Mouse (Mus musculus): ENCODE measurements around the gene Rps10. TPM values are rescaled to one million over a fixed set of nuclear protein-coding genes. Genes with fewer than 3 reads are reported as not detected.
A peak's percentile ranks its signal among the peaks of the same experiment; 100 is the strongest.

The Rps10 gene
- polyA plus RNA-seq, 2 experiments: 712 to 1,128 TPM

DNA sequence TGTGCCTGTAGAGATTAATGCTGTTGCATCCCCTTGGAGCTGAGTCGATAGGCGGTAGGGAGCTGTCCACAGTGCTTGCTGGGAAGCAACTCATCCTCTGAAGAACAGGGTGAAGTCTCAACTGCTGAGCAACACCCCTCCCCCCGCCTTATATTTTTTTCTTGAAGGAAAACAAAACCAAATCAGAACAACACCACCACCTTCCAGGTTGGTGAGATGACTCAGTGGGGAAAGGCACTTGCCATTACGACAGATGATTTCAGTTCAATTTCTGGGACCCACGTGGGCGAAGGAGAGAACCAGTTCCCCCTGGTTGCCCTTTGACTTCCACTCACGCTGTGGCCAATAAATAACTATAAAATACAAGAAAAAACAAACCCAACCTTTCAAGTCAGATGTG is 22.3 kb upstream of the Rps10 start:
- Histone ChIP-seq H3K27me3 (ENCODE audit: control insufficient read depth, insufficient read depth, low read length) (peaks cover 34% of the 10 kb centered on the region), H3K9ac (replicated peaks) (no peak overlapping the region), H3K9me3 (ENCODE audit: control insufficient read depth, low read length) (no peaks in the 10 kb centered on the region), H3K27ac (no peak overlapping the region), H3K36me3 (replicated peaks; ENCODE audit: control insufficient read depth, insufficient read depth, low read depth) (no peaks in the 10 kb centered on the region), H3K4me2 (ENCODE audit: low read depth) (no peak overlapping the region), H3K4me1 (replicated peaks; ENCODE audit: control insufficient read depth in 2 of 2, insufficient read depth in 2 of 2, low read length in 1 of 2) (0 out of 4 replicates have a peak, but pooled peaks cover 0 to under 1% of the 10 kb centered on the region in 2 experiments), H3K4me3 (ENCODE audit: insufficient read depth in 1 of 2, low read depth in 2 of 2, low read length in 2 of 2) (no peak overlapping the region)
- DNase-seq (ENCODE audit: low read depth in 3 of 3, low spot score in 3 of 3) (no peak), ATAC-seq (ENCODE audit: insufficient read depth) (no peak)
- TF ChIP-seq CTCF (IDR thresholded peaks at IDR 0.05; ENCODE audit: low read depth): no peak
- no peak for TF ChIP-seq EP300 (IDR thresholded peaks at IDR 0.05; ENCODE audit: low read depth)
- 64% methylated on average over 7 of the region's 7 CpGs for WGBS (ENCODE audit: insufficient replicate concordance)

DNA sequence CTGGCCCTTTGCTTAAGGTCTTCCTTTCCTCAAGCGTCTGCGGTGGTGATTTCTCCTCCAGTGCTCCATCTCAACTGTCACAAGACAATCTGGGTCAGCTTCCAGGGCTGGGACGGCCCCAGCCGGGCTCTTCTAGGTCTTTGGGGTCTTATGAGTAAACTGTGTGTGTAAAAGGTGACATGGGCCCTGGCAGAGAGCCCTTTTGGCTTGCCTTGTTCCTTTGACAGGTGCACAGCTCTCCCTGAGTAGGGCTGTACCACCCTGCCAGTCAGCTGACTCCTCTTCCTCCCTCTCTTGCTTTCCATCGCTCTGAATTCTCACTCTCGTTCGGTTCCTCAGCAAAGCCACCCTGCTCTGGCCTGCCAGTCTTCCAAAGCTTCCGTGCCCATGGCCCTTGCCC is 20.7 kb upstream of the Rps10 start:
- H3K27ac ChIP-seq: no peak overlapping the region
- no peak overlapping the region for H3K4me2 ChIP-seq (ENCODE audit: low read depth)
- DNase-seq (ENCODE audit: low read depth in 3 of 3, low spot score in 3 of 3) (no peak), ATAC-seq (ENCODE audit: insufficient read depth) (no peak)
- 42% methylated on average over 8 of the region's 8 CpGs for WGBS (ENCODE audit: insufficient replicate concordance)
- no peaks in the 10 kb centered on the region for H3K36me3 ChIP-seq (replicated peaks; ENCODE audit: control insufficient read depth, insufficient read depth, low read depth)
- no peaks in the 10 kb centered on the region for H3K9me3 ChIP-seq (ENCODE audit: control insufficient read depth, low read length)
- H3K4me1 ChIP-seq (replicated peaks; ENCODE audit: control insufficient read depth in 2 of 2, insufficient read depth in 2 of 2, low read length in 1 of 2): peaks cover 0 to 6% of the 10 kb centered on the region in 2 experiments; a peak in 2 of 4 replicates
- no peak overlapping the region for H3K4me3 ChIP-seq (ENCODE audit: insufficient read depth in 1 of 2, low read depth in 2 of 2, low read length in 2 of 2)
- no peak for TF ChIP-seq EP300 (IDR thresholded peaks at IDR 0.05; ENCODE audit: low read depth)
- TF ChIP-seq CTCF (IDR thresholded peaks at IDR 0.05; ENCODE audit: low read depth): no peak
- H3K9ac ChIP-seq (replicated peaks): no peak overlapping the region
- peaks cover 34% of the 10 kb centered on the region for H3K27me3 ChIP-seq (ENCODE audit: control insufficient read depth, insufficient read depth, low read length)

DNA sequence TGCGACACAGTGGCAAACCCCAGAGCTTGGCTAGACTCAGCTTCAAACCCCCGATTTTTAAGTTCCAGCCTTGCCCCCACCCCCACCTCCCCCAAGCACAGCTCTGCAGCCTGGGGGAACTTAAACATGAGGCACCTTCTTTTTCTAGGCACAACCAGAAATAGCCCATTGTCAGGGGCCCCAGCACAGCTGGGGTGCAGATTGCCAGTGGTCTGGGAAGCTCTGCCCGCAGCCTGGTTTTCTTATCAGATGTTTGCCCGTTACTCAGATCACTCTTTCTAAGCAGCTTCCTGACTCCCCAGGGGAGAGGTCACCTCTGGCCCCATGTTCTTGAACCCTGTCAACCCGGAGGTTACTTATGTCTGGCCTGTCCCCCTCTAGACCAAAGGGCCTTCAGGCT is 19.9 kb upstream of the Rps10 start:
- Histone ChIP-seq H3K4me1 (replicated peaks; ENCODE audit: control insufficient read depth in 2 of 2, insufficient read depth in 2 of 2, low read length in 1 of 2) (peaks cover 0 to 6% of the 10 kb centered on the region in 2 experiments; a peak in 2 of 4 replicates), H3K27ac (no peak overlapping the region), H3K36me3 (replicated peaks; ENCODE audit: control insufficient read depth, insufficient read depth, low read depth) (no peaks in the 10 kb centered on the region), H3K4me3 (ENCODE audit: insufficient read depth in 1 of 2, low read depth in 2 of 2, low read length in 2 of 2) (no peak overlapping the region), H3K9me3 (ENCODE audit: control insufficient read depth, low read length) (no peaks in the 10 kb centered on the region), H3K4me2 (ENCODE audit: low read depth) (no peak overlapping the region), H3K9ac (replicated peaks) (no peak overlapping the region), H3K27me3 (ENCODE audit: control insufficient read depth, insufficient read depth, low read length) (peaks cover 34% of the 10 kb centered on the region)
- DNase-seq (ENCODE audit: low read depth in 3 of 3, low spot score in 3 of 3): no peak
- WGBS (ENCODE audit: insufficient replicate concordance): 2% methylated on average over 5 of the region's 5 CpGs
- ATAC-seq (ENCODE audit: insufficient read depth): no peak
- TF ChIP-seq EP300 (IDR thresholded peaks at IDR 0.05; ENCODE audit: low read depth): no peak
- no peak for TF ChIP-seq CTCF (IDR thresholded peaks at IDR 0.05; ENCODE audit: low read depth)

DNA sequence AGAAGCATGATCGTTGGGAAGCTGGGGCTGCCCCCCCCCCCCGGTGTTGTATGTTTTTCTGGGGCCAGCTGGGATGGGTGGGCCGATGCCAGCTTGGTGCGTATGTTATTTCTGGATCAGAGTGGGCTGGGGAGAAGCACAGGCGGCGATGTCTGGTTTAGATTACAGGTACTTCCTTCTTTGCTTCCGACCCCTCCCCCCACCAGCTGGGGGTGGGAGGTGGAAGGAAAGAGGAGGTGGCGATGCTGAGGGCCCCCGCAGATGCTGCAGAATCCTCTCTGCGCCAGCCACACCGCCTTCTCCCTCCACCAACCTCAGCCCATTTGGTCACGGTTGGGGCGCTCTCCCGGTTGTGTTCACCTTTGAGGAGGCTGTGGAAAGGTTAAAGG is 19.5 kb upstream of the Rps10 start:
- TF ChIP-seq CTCF (IDR thresholded peaks at IDR 0.05; ENCODE audit: low read depth) (no peak), EP300 (IDR thresholded peaks at IDR 0.05; ENCODE audit: low read depth) (no peak)
- 2% methylated on average over 13 of the region's 14 CpGs for WGBS (ENCODE audit: insufficient replicate concordance)
- H3K4me1 ChIP-seq (replicated peaks; ENCODE audit: control insufficient read depth in 2 of 2, insufficient read depth in 2 of 2, low read length in 1 of 2): peaks cover 0 to 6% of the 10 kb centered on the region in 2 experiments; a peak in 2 of 4 replicates
- DNase-seq (ENCODE audit: low read depth in 3 of 3, low spot score in 3 of 3) (no peak), ATAC-seq (ENCODE audit: insufficient read depth) (no peak)
- no peak overlapping the region for H3K9ac ChIP-seq (replicated peaks)
- no peak overlapping the region; the same call in 1 of the 2 replicates for H3K4me2 ChIP-seq (ENCODE audit: low read depth)
- no peaks in the 10 kb centered on the region for H3K9me3 ChIP-seq (ENCODE audit: control insufficient read depth, low read length)
- H3K27me3 ChIP-seq (ENCODE audit: control insufficient read depth, insufficient read depth, low read length): peaks cover 34% of the 10 kb centered on the region
- H3K27ac ChIP-seq: no peak overlapping the region
- no peaks in the 10 kb centered on the region for H3K36me3 ChIP-seq (replicated peaks; ENCODE audit: control insufficient read depth, insufficient read depth, low read depth)
- H3K4me3 ChIP-seq (ENCODE audit: insufficient read depth in 1 of 2, low read depth in 2 of 2, low read length in 2 of 2): no peak overlapping the region

DNA sequence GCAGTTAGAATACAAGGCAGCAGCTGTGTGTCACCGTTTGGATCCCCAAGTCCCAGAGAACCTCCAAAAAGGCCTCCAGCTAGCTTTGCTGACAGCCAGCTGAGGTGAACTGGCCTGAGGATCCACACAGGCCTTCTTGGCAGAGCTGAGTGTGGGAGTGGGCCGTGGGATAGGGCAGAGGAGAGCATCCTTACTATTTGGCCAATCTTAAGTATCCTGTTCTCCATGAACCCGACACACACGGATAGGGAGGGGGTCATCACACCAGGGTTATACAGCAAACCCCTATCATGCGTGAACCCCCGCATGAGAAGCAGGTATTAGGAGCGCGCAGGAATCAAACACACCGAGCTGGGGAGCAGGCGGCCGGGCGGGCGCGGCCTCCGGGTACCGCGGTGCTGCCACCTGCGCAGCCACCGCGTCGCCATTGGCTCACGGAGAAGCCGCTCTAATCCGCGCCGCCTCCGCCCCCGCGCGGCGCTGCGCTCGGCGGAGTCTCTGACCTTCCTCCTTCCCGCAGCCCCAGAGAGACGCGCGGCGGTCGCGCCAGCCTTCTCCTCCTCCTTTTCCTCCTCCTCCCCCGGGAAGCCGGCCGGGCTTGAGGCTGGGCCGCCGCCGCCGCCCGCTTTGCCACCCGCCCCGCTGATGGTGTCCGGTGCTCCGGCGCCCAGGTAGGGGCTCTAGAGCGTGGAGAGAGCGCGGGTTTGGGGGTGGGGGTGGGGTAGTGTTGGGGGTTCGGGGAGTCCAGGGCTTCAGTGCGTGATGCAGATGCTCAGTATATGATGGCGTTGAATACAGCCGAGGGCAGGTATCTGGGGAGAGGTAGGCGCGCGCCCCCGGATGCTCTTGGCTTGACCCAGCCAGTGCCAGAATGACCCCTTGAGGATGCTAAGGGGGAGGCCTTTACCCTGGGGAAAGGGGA is 18.9 kb upstream of the Rps10 start, which contains the start of gene Pacsin1:
TSS of gene Pacsin1 (plus strand) at position 421 of the 922 bp plus-strand sequence.
- no peaks in the 10 kb centered on the region for H3K36me3 ChIP-seq (replicated peaks; ENCODE audit: control insufficient read depth, insufficient read depth, low read depth)
- H3K9me3 ChIP-seq (ENCODE audit: control insufficient read depth, low read length): no peaks in the 10 kb centered on the region
- H3K4me2 ChIP-seq (ENCODE audit: low read depth): peak within 1 kb of the TSS; percentile 46
- ATAC-seq (ENCODE audit: insufficient read depth) (no peak), DNase-seq (ENCODE audit: low read depth in 3 of 3, low spot score in 3 of 3) (no peak)
- H3K27me3 ChIP-seq (ENCODE audit: control insufficient read depth, insufficient read depth, low read length): peaks cover 34% of the 10 kb centered on the region
- H3K4me1 ChIP-seq (replicated peaks; ENCODE audit: control insufficient read depth in 2 of 2, insufficient read depth in 2 of 2, low read length in 1 of 2): peaks cover 0 to 6% of the 10 kb centered on the region in 2 experiments; a peak in 2 of 4 replicates
- no peak within 1 kb of the TSS for H3K9ac ChIP-seq (replicated peaks)
- no peak within 1 kb of the TSS for H3K27ac ChIP-seq
- TF ChIP-seq EP300 (IDR thresholded peaks at IDR 0.05; ENCODE audit: low read depth) (no peak), CTCF (IDR thresholded peaks at IDR 0.05; ENCODE audit: low read depth) (no peak)
- 3% methylated on average over 59 of the region's 65 CpGs for whole genome bisulfite sequencing (ENCODE audit: insufficient replicate concordance)
- H3K4me3 ChIP-seq (ENCODE audit: insufficient read depth in 1 of 2, low read depth in 2 of 2, low read length in 2 of 2): peak within 1 kb of the TSS in 1 of 2 experiments; percentile 30; a peak in 2 of 4 replicates

Measured in liver, embryonic 14.5 days (tissue).